Mouse (Mus musculus): ENCODE measurements around the gene Zscan10.
A peak's percentile ranks its signal among the peaks of the same experiment; 100 is the strongest.
"Not testable (repeated sequence)": the region's sequence is repeated elsewhere in the genome, so short reads cannot be mapped to it uniquely, and the experiment has no call there.

The Zscan10 gene

DNA sequence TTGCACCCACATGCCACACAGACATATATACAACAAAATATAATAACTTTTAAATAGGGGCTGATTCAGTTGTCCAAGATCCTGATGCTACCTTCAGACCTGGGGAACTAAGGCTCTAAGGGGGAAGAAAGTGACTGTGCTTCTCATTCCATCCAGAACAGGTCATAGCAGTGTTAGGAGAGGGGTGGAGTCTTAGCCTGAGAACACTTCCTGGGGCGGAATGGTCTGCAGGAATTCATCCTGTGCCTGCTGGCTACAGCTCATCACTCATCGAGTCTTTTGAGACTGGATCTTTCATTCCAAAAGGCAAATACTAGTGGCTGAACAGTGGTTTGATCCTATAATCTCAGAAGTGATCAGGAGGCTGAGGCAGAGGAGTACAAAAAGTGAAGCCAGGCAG is 13.4 kb upstream of the Zscan10 start:
- peak; percentile 69 for DNase-seq (ENCODE audit: low read depth, low spot score)

DNA sequence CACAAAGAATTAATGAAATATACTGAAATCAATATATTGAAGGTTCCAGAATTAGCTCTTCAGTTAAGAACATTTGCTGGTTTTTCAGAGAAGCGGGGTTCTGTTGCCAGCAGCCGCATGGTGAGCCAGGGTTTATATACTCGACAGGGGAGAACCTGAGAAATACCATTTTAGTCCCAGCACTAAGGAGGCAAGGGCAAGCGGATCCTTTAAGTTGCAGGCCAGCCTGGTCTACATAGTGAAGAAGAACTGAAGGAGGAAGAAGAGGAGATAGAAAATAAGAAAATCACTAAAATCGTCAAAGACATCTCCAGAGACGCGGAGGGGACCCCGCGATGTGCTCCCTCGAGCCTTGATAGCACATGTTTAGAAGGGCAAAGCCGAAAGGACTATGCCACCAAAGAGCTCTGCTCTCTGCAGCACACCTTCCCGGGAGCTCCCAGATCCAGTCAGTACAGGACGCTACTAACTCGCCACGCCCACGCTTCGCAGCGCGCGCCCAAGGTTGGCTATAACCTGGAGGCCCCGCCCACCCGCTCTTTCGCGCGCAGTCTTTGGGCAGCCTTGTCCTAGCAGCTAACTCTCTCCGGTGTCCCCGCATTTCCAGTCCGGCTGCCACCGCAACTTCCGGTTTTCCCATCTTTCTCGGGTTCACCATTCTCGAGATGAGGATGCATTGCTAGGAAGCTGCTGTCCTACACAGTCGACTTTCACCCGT is 8.3 kb upstream of the Zscan10 start:
- peak; percentile 100 for DNase-seq (ENCODE audit: low read depth, low spot score)

DNA sequence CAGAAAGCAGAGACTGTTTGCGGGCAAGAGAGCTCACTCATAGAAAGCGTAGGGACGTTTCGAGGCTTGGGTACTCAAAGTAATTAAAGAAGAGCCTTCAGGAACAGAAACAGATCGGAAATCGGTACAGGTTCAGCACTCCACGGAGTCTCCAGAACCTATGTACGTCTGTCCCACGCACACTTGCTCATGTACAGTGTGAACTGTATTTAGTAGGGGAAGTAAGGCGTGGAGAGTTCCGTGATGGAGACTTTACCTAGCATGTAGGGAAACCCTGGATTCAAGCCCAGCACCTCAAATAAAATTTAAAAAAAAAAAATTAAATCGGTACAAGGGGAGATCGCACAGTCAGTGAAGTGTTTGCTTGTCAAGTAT is 7.7 kb upstream of the Zscan10 start:
- DNase-seq (ENCODE audit: low read depth, low spot score): no peak

DNA sequence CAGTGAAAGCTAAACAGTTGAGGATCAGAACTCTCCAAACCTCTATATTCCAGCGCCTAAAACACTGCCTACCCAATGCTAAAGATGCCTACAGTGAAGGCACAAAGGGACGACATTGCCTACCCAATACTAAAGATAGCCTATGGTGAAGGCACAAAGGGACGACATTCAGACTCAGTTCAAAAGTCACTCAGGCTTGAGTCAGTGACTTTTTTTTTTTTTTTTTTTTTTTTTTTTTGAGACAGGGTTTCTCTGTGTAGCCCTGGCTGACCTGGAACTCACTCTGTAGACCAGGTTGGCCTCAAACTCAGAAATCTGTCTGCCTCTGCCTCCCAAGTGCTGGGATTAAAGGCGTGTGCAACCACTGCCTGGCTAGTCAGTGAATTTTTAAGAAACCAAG is 5.5 kb upstream of the Zscan10 start:
- not testable (repeated sequence) for DNase-seq (ENCODE audit: low read depth, low spot score)

DNA sequence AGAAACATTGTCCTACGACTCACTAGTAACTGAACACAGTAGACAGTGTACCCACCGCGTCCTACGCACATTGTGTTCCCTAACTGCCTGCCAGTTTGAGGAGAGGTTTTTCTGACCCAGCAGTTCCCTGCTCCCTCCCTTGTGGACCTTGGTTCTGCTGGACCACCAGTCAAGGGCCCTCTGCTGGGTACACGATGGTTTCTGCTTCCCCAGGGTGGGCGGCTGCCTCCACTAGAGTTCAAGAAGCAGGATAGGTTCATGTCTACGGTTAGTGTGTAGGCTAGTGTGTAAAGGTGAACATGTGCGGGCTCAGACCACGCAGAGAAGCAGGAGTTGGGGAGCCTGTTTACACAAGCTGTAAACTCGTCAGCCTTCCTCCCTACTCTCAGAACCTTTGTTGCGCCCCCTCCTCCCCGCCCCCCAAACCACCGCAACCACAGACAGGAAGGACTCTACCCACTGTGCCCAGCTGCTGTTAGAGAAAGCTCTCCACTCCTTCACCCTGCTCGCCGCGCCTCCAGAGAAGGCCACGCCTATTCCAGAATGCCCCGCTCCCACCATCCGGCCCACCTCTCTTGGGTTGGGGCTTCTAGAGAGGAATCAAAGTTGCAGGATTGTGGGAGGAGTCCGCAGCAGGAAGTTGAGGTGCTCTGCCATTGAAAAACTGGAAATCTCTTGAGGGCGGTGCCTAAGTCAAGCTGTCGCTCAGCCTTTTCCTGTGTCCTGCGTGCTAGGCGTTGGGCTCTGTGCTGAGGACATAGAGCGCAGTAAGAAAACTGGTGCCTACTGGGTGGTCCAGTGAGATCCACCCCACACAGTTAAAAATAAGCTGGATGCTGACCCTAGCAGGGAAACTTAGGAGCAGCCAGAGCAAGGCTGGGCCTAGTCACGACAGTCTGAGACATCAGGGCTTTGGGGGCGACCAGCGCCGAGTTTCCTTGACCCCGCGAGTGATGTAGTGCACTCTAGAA is 1.8 kb upstream of the Zscan10 start, which contains the start of gene Zfp13:
Gene Zfp13, minus strand, starts transcription at position 906 of the 971 bp plus-strand sequence.
- peak; percentile 99 for DNase-seq (ENCODE audit: low read depth, low spot score)

DNA sequence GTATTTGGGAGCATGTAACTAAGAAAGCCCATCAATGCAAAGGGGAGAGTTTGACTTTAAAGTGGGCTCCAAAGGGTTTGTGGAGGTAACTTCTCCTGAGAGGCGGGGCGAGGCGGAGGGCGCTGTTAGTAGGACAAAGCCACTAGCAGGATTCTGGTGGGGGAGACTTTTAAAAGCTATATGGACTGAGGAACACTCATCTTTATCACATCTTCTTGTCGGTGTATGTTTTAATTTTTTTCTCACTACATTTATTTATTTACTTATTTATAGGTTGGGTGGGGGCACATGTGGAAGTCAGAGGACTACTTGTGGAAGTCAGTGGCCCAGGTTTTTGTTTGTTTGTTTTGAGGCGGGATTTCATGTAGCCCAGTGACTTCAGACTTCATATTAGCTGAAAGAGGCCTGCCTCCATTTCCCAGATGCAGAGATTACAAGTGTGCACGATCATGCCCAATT is 1.0 kb upstream of the Zscan10 start:
- DNase-seq (ENCODE audit: low read depth, low spot score): peak; percentile 81

DNA sequence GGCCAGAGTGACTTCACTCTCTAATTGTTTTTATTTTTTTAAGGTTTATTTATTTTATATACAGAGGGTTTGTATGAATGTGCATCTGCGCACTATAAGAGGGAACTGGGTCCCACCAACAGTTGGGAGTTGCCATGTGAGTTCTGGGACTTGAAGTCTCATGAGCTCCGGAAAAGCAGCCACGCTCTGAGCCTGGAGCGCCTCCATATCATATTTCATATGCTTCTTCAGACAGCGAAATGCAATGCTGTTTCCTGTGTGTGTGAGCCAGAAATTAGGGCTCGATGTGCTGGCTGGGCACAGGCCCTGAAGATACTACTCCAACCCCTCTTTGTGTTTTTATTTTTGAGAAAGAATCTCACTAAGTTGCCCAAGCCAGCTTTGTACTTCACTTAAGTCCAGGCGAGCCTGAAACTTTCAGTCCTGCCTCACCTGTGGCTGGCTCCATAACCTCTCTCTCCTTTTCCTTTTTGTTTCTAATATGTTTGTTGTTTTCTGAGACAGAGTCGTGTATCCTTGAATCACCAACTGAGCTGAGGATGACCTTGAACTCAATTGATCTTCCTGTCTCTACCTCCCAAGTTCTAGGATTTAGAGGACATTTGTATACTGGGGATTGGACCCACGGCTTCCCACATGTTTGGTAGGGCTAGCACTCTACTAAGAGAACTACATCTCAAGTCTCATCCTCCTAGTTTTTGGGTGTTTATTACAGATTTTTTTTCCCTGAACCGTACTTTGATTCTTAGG is 1.4 kb downstream of the Zscan10 start:
- no peak for DNase-seq (ENCODE audit: low read depth, low spot score)

DNA sequence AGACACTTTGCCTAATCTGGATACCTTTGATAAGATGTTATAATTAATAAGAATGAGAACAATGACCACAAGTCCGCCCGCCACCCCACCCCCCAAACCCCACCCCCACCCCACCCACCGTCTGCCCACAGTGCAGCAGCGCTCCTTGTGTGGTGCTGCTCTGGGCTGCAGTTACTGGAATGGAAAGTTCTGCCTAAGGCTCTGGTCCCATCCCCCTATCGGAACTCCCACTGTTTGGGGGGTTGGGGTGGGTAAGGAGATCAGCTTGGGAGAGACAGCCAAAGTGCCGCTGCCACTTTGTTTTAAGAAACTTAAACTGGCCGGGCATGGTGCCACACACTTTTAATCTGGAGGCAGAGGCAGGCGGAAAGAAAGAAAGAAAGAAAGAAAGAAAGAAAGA is 2.4 kb downstream of the Zscan10 start:
- DNase-seq (ENCODE audit: low read depth, low spot score): peak; percentile 58

DNA sequence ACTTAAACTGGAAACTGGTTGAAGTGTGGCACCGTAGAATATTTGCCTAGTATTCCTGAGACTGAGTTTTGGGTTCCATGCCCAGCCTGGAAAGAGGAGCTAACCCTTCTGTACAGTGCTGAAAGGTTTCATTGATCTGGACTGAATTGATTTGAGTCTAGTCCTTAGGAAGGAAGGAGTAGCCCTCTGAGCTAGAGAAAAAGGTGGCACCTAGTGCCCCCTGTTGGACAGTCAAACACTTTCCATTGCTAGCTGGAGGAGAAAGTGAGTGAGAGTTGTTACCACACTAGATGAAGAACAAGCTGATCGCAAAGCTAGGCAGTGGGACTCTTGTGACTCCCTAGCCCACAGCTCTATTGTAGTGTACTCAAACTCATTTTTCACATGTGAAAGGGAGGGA is 2.9 kb downstream of the Zscan10 start:
- peak; percentile 92 for DNase-seq (ENCODE audit: low read depth, low spot score)

DNA sequence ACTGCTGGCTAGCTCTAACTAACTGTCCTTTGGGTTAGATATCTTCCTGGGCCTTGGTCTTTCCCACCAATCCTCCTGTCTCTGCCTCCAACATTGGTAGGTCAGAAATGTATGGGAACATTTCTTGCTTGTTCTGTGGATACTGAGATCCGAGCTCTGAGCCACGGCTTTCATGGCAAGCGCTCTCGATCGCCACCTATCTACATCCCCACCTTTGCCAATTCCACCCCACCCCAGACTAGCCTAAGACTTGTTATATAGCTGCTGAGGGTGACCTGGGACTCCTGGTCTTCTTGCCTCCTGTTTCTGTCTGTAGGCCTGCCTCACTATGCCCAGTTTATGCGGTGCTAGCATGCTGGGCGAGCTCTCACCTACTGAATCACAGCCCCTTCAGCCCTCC is 3.7 kb downstream of the Zscan10 start:
- peak; percentile 77 for DNase-seq (ENCODE audit: low read depth, low spot score)

DNA sequence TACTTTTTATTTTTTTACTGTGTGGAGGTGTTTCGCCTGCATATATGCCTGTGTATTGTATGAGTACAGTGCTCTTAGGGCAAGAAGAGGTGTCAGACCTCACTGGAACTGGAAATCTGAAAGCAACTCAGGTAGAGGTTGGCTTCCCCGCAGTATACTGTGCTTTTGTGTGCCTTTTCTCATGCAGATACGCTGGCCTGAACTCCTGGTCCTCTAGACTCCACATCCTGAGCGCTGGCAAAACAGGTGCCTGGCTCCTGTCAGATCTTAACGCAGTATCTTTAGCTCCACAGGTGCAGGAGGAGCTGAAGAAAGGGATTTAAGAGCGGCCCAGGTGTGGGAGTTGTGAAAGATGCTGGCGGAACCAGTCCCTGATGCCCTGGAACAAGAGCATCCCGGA is 4.6 kb downstream of the Zscan10 start:
- DNase-seq (ENCODE audit: low read depth, low spot score): peak; percentile 54

DNA sequence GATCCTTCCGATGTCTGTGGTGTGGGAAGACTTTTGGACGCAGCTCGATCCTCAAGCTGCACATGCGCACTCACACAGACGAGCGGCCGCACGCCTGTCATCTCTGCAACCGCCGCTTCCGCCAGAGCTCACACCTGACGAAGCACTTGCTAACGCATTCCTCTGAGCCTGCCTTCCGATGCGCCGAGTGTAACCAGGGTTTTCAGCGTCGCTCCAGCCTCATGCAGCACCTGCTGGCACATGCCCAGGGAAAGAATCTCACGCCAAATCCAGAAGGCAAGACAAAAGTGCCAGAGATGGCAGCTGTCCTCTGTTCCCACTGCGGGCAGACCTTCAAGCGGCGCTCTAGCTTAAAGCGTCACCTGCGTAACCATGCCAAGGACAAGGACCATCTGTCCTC is 9.0 kb downstream of the Zscan10 start:
- peak; percentile 69 for DNase-seq (ENCODE audit: low read depth, low spot score)

DNA sequence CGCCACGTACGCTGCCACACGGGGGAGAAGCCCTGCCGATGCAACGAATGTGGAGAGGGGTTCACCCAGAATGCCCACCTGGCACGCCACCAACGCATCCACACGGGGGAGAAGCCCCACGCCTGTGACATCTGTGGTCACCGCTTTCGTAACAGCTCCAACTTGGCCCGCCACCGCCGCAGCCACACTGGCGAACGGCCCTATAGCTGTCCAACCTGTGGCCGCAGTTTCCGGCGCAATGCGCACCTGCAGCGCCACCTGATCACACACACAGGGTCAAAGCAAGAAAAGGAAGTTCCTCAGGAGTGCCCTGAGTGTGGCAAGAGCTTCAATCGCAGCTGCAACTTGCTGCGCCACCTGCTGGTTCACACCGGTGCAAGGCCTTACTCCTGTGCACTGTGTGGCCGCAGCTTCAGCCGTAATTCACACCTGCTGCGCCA is 9.7 kb downstream of the Zscan10 start:
- DNase-seq (ENCODE audit: low read depth, low spot score): peak; percentile 92

DNA sequence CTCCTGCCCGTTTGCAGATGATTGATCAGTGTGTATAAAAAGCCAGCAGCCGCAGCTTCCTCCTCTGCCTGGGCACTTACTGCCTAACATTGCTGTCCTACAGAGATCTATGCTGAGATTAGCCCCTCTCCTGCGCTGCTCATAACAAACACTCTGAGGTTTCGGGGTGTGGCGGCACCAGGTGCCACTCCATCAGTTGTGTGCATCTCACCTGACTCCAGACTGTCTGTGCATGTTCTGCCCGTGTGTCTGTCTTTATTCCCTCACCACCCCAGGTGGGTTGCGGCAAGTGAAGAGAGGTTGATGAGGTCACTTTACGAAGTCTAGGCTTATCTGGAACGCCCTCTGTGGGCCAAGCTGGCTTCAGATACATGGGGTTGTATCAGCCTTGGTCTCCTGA is 16.4 kb downstream of the Zscan10 start:
- DNase-seq (ENCODE audit: low read depth, low spot score): no peak

DNA sequence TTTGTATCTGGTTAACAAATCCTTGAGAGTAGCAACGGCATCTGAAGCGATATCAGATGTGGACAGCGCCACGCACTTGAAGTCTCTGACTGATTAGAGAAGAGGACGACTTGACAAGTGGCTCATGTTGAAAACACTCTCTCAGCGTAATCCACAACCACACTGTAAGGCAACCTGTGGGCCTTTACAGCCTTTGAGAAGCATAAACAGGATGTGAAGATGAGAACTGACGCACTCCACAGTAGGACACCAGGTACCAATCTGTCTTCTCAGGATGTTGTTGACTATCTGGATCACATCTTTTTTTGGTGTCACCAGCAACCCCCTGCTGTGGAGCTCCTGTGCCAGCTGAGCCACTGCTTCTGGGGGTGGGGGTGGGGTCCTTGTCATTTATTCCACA is 19.7 kb downstream of the Zscan10 start:
- DNase-seq (ENCODE audit: low read depth, low spot score): no peak

DNA sequence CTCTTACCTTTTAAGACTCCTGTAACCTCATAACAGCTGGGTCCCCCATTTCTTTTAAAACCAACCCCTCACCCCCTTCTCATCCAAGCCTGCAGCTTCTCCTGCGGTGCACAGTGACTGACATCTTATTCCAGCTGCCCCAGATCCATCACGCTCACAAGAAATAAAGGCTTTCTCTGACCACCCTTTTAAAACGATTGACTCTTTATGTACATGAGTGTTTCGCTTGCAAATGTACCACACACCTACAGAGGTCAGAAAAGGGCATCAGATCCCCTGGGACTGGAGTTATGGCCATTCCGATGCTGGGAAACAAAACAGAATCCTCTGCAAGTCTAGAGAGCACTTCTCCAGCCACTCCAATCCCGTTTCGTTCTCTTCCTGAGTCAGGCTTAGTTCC is 27.2 kb downstream of the Zscan10 start:
- peak; percentile 60 for DNase-seq (ENCODE audit: low read depth, low spot score)

DNA sequence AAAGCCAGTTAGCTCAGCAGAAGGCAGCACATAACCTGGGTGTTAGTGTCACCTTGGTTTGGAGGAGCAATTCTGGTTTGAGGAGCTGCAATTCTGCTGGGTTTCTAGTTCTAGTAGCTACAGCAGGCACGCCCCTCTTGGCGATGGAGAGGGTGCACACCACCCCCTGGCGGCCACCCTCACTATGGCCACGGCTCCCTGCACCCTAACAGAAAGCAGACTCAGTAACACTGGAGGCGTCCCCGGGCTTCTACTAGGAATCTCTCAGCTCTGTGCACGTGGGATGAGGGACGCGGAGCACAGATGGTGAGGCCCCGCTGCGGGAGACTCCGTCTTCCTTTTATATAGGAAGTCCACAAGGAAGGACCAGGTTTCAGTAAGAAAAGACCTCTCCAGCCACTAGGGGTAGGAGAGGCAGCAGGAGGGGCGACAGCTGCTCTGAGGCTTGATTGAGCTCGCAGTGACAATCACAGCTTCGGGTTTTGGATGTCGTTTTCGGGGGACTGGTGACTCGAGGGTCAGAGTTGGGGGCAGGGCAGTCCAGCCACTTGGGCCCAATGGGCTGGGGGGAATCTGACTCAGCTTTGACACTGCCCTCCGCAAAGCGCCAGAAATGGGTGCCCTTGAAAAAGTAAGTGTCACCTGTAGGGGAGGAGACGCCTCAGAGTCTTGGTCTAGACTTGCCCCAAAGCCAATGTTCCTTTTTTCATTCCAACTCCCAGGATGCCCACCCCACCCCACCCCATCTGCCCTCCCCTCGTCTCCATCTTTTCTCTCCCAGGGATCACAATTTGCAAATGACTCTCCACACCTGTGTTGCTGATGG is 29.8 kb downstream of the Zscan10 start:
- peak; percentile 92 for DNase-seq (ENCODE audit: low read depth, low spot score)

DNA sequence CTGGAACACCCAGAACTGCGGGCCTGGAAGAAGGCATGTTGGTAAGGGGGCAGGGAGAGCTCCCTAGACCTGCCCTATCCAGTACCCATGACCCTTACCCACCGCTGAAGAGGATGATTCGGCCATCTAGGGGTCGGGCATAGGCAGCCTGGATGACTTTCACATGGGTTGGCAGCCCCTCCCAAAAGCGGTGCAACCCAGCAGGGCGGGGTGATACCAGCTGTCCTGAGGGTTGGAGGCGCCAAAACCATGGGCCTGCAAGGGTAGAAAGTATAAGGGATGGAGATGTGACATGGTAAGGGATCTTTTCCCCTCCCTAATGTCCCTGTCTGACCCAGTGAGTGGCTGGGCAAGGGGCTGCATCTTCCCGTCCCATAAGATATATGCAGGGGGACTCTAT is 30.6 kb downstream of the Zscan10 start:
- DNase-seq (ENCODE audit: low read depth, low spot score): no peak

DNA sequence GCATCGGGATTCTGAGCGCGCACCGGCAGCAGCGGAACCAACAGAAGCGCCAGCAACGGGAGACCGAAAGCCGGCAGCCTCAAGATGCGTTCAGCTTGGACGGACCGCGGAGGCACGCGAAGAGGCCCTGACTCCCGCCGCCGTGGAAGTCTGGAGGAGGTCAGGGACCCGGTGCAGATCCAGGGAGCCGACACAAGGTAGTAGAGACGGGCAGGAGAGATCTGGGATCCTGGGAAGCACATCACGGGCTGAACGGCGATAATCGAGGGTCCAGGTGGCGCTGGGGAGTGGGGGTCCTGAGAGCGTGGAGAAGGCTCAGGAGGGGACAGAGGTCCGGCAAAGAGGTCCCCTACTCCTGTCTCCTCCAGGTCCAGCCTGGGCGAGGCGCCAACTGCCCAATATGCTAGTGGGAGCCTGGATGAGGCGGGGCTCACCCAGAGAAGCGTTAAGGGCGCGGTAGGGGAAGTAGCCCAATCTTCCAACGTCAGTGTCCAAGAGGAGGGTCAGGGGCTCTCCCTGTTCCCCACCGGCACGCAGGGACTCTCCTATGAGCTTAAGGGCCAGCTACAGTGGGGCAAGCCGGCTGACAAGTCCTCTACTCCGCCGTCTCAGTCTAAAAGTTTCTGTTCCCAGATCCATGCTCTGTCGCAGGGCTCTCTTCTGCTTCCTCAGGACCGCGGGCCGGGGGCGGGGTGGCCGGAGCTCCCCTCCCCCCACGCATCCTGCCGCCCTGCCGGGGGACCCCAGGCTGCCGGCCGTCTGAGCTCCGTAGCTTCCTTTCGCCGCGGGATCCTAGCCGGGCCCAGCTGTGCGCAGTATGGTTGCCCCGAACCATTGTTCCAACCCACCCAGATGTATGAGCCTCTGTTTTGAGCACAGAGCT is 44.2 kb downstream of the Zscan10 start, which contains the start of gene Mmp25:
Gene Mmp25, minus strand, starts transcription at position 665 of the 883 bp plus-strand sequence.
- peak; percentile 50 for DNase-seq (ENCODE audit: low read depth, low spot score)

DNA sequence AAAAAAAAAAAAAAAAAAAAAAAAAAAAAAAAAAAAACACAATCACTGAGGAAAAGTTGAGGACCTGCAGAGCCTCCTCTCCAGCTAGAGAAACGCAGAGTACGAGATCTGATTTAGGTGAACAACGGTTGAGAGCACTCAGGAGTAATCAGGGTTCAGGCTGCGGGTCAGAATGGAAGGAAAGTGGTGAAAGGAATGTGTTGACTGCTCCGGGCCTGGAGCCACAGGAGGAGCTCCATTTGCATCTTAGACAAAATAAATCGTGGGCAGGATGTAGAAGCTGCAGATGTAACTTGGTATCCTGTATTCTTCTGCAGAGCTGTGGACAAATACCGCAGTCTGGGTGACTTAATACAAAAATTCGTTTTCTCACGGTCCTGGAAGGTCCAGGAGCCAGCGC is 45.2 kb downstream of the Zscan10 start:
- DNase-seq (ENCODE audit: low read depth, low spot score): no peak

Measured in ZHBTc4 (cell line).